Mouse (Mus musculus) testis, adult 2 months (tissue): ENCODE measurements around the gene Hyal3.

Experiments
- CTCF ChIP-seq: fragments of 200-500 bp; IDR thresholded peaks from 2 replicates; pipeline ENCODE4 v1.5.1; 2012; ENCODE audit warnings: low read depth, mild to moderate bottlenecking, inconsistent platforms, low read length, moderate library complexity; ENCODE audit not compliant: control insufficient read depth, insufficient read depth, insufficient replicate concordance
- POLR2A ChIP-seq: fragments of 200-500 bp; IDR thresholded peaks from 2 replicates; pipeline ENCODE4 v1.6.1; 2012; ENCODE audit warnings: low read depth, mild to moderate bottlenecking, inconsistent platforms, low read length, moderate library complexity; ENCODE audit not compliant: control insufficient read depth

DNA sequence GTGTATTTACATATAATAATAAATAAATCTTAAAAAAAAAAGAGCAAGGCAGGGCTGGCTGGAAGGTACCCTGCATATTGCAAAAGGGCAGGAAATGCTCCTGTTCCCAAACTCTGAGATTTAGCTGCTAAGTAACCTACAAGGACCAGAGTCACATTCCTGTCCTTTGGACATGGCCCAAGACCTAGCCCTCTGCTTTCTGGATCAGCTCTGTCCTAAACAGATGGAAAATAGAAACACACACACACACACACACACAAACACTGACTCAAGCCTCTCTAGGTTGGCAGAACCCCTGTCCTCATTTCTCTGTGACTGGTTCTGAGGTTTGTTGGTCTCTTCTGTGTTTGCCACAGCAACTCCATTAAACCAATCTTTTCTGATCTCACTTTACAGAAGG is 40.3 kb downstream of the Hyal3 start:
- TF ChIP-seq CTCF (no peak), POLR2A (no peak)
